ENCODE assay signal across 12 mouse cellular contexts in the genomic region with DNA sequence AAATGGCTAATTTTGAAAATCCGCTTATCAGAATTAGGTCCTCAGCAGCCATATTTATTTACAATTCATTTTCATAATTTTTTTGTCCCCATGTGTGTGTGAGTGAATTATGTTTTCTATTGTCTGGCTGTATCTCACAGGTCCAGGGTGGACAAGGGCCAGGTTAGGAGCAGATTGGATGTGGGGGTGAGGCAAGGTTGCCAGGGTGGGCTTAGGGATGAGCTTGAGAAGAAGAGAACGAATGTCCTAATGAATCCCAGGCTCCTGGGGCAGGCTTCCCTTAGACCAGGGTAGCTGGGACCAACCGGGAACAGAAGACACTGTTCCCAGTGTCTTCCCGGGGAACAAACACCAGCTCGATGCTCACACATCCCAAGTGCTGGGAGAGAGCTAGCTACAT.
DNase-seq lines count a peak whose midpoint lies in the region; ATAC-seq lines count a peak whose summit lies in the region.
"Had no signal": no experiment of that assay in that cellular context is flagged by ENCODE, and none has a peak within 500 bp of the region (broad histone marks: within the 10 kb centered on the region; RNA-seq: fewer than 3 reads in every experiment).

No protein-coding gene starts in this region.

- no peak overlapping the region for H3K27ac ChIP-seq in embryonic facial prominence, embryonic 14.5 days (replicated peaks; ENCODE audit: low read depth, low read length)
- no peak overlapping the region for H3K27ac ChIP-seq in hindbrain, embryonic 14.5 days
- H3K27ac ChIP-seq in midbrain, embryonic 15.5 days = peak overlapping the region; percentile 71
- H3K27ac ChIP-seq: stomach, embryonic 15.5 days had no signal

- H3K27me3 ChIP-seq in embryonic facial prominence, embryonic 14.5 days (replicated peaks; ENCODE audit: control insufficient read depth, insufficient read depth, low read length) = peaks cover 10% of the 10 kb centered on the region; the same call in 1 of the 2 replicates
- no peaks in the 10 kb centered on the region for H3K27me3 ChIP-seq in hindbrain, embryonic 14.5 days (ENCODE audit: control insufficient read depth, insufficient read depth, low read length)
- no peaks in the 10 kb centered on the region for H3K27me3 ChIP-seq in midbrain, embryonic 15.5 days (replicated peaks)

- H3K36me3 ChIP-seq in embryonic facial prominence, embryonic 14.5 days (ENCODE audit: control insufficient read depth, insufficient read depth, low read length) = no peaks in the 10 kb centered on the region
- no peaks in the 10 kb centered on the region for H3K36me3 ChIP-seq in hindbrain, embryonic 14.5 days (replicated peaks; ENCODE audit: control insufficient read depth, insufficient read depth)
- H3K36me3 ChIP-seq in midbrain, embryonic 15.5 days (replicated peaks) = no peaks in the 10 kb centered on the region
- H3K36me3 ChIP-seq: stomach, embryonic 15.5 days had no signal

- WGBS in embryonic facial prominence, embryonic 14.5 days = 42% methylated on average over 5 of the region's 5 CpGs
- WGBS in hindbrain, embryonic 14.5 days = 47% methylated on average over 5 of the region's 5 CpGs
- WGBS in midbrain, embryonic 15.5 days = 45% methylated on average over 5 of the region's 5 CpGs

- no peak overlapping the region for H3K4me3 ChIP-seq in embryonic facial prominence, embryonic 14.5 days (ENCODE audit: low read depth, low read length)
- H3K4me3 ChIP-seq in hindbrain, embryonic 14.5 days (replicated peaks; ENCODE audit: low read length) = no peak overlapping the region
- H3K4me3 ChIP-seq in midbrain, embryonic 15.5 days = no peak overlapping the region
- H3K4me3 ChIP-seq: stomach, embryonic 15.5 days had no signal

- no peak for DNase-seq in frontal cortex, adult 2 months (ENCODE audit: extremely low spot score in 1 of 2, low spot score in 1 of 2)
- DNase-seq in embryonic facial prominence, embryonic 14.5 days (ENCODE audit: low spot score) = no peak
- no peak for DNase-seq in hindbrain, embryonic 14.5 days (ENCODE audit: low spot score)
- DNase-seq in gastrocnemius, adult 8-10 months (ENCODE audit: low spot score in 2 of 2) = no peak
- DNase-seq in thymus, postnatal 0 days (ENCODE audit: low spot score) = no peak
- DNase-seq: lung, postnatal 14 days had no signal

- ATAC-seq in frontal cortex, adult (ENCODE audit: low TSS enrichment) = peak; percentile 18; the same call in 1 of the 2 replicates
- ATAC-seq in embryonic facial prominence, embryonic 14.5 days (ENCODE audit: low read depth) = no peak
- no peak for ATAC-seq in hindbrain, embryonic 14.5 days (ENCODE audit: low FRiP score)
- ATAC-seq in midbrain, embryonic 15.5 days (replicated peaks) = no peak
- no peak for ATAC-seq in cerebellum, adult (ENCODE audit: insufficient number of reproducible peaks, low FRiP score, low TSS enrichment)
- ATAC-seq: activated CD4-positive, CD25-positive, alpha-beta regulatory T cell, adult 4 months; intestine, postnatal 0 days had no signal

- H3K9ac ChIP-seq in embryonic facial prominence, embryonic 14.5 days (ENCODE audit: low read depth, low read length) = peak overlapping the region; percentile 25; the same call in 1 of the 2 replicates
- peak overlapping the region; percentile 46 for H3K9ac ChIP-seq in hindbrain, embryonic 14.5 days
- no peak overlapping the region for H3K9ac ChIP-seq in midbrain, embryonic 15.5 days
- H3K9ac ChIP-seq: stomach, embryonic 15.5 days had no signal

- H3K4me2 ChIP-seq in embryonic facial prominence, embryonic 14.5 days (ENCODE audit: low read depth, low read length) = no peak overlapping the region
- H3K4me2 ChIP-seq in hindbrain, embryonic 14.5 days (replicated peaks) = peak overlapping the region; percentile 43
- peak overlapping the region; percentile 41 for H3K4me2 ChIP-seq in midbrain, embryonic 15.5 days

- peaks cover 13% of the 10 kb centered on the region; the same call in 1 of the 2 replicates for H3K4me1 ChIP-seq in embryonic facial prominence, embryonic 14.5 days (ENCODE audit: control insufficient read depth, insufficient read depth, low read length)
- H3K4me1 ChIP-seq in hindbrain, embryonic 14.5 days (replicated peaks; ENCODE audit: control insufficient read depth, insufficient read depth, low read length) = peaks cover 43% of the 10 kb centered on the region
- peaks cover 56% of the 10 kb centered on the region for H3K4me1 ChIP-seq in midbrain, embryonic 15.5 days

- H3K9me3 ChIP-seq in embryonic facial prominence, embryonic 14.5 days (ENCODE audit: control insufficient read depth, low read length) = no peaks in the 10 kb centered on the region
- H3K9me3 ChIP-seq in hindbrain, embryonic 14.5 days (ENCODE audit: control insufficient read depth, low read length) = no peaks in the 10 kb centered on the region
- H3K9me3 ChIP-seq in midbrain, embryonic 15.5 days = no peaks in the 10 kb centered on the region
- H3K9me3 ChIP-seq: stomach, embryonic 15.5 days had no signal
